Mouse (Mus musculus): Measurements from ENCODE around the gene Lrrc42. TPM values are rescaled to one million over a fixed set of nuclear protein-coding genes. Genes with fewer than 3 reads are reported as not detected.

Gene Lrrc42
- total RNA-seq, 2 experiments from 2014 or later, result 28.0 to 35.0 TPM

GRCm38 (mm10) chr4:107252522-107252921 lies 810 bp downstream of the Lrrc42 start:
- DNase-seq (ENCODE audit: low spot score in 2 of 2), result no peak
- intact Hi-C loops (cut with DNase I), result loop anchor here (2.0 kb wide), 1 partner anchor 62 kb away; the partner anchor contains the start of gene Yipf1

- no peak for DNase-seq (ENCODE audit: low spot score in 2 of 2)
Measured at GRCm38 (mm10) chr4:107250494-107250893, 2.8 kb downstream of the Lrrc42 start.

GRCm38 (mm10) chr4:107249471-107249870 lies 3.9 kb downstream of the Lrrc42 start:
- no peak for DNase-seq (ENCODE audit: low spot score in 2 of 2)
- intact Hi-C loops (cut with DNase I), result loop anchor here (5.0 kb wide), 1 partner anchor 72 kb away; the partner anchor contains the start of genes Tceanc2 and Tmem59

More at GRCm38 (mm10) chr4:107250494-107250893, 2.8 kb downstream of the Lrrc42 start:
- intact Hi-C loops (cut with DNase I), result loop anchor here (2.0 kb wide), 1 partner anchor 98 kb away; no protein-coding TSS in a partner anchor

GRCm38 (mm10) chr4:107248061-107248460 lies 5.3 kb downstream of the Lrrc42 start:
- DNase-seq (ENCODE audit: low spot score in 2 of 2), result no peak
- intact Hi-C loops (cut with DNase I), result loop anchor here (5.0 kb wide), 1 partner anchor 71 kb away; the partner anchor contains the start of genes Tceanc2 and Tmem59

- DNase-seq (ENCODE audit: low spot score in 2 of 2), result no peak
Measured at GRCm38 (mm10) chr4:107247110-107247509, 6.2 kb downstream of the Lrrc42 start.

GRCm38 (mm10) chr4:107246040-107246439 lies 7.3 kb downstream of the Lrrc42 start:
- no peak for DNase-seq (ENCODE audit: low spot score in 2 of 2)
- intact Hi-C loops (cut with DNase I), result loop anchor here (5.0 kb wide), 1 partner anchor 69 kb away; the partner anchor contains the start of genes Tceanc2 and Tmem59

More at GRCm38 (mm10) chr4:107247110-107247509, 6.2 kb downstream of the Lrrc42 start:
- intact Hi-C loops (cut with DNase I), result loop anchor here (5.0 kb wide), 1 partner anchor 70 kb away; the partner anchor contains the start of genes Tceanc2 and Tmem59

- DNase-seq (ENCODE audit: low spot score in 2 of 2), result no peak
- intact Hi-C loops (cut with DNase I), result loop anchor here (5.0 kb wide), 1 partner anchor 68 kb away; the partner anchor contains the start of genes Tceanc2 and Tmem59
Measured at GRCm38 (mm10) chr4:107245368-107245767, 8.0 kb downstream of the Lrrc42 start.

GRCm38 (mm10) chr4:107243365-107244333 lies 9.7 kb downstream of the Lrrc42 start:
- intact Hi-C loops (cut with DNase I), result no loop called here
- DNase-seq (ENCODE audit: low spot score in 2 of 2), result no peak

GRCm38 (mm10) chr4:107240196-107240595 lies 13.1 kb downstream of the Lrrc42 start:
- intact Hi-C loops (cut with DNase I), result no loop called here
- no peak for DNase-seq (ENCODE audit: low spot score in 2 of 2)

GRCm38 (mm10) chr4:107238253-107238652 lies 15.1 kb downstream of the Lrrc42 start:
- intact Hi-C loops (cut with DNase I), result no loop called here
- no peak for DNase-seq (ENCODE audit: low spot score in 2 of 2)

GRCm38 (mm10) chr4:107232219-107232618 lies 21.1 kb downstream of the Lrrc42 start:
- intact Hi-C loops (cut with DNase I), result loop anchor here (5.0 kb wide), 1 partner anchor 35 kb away; no protein-coding TSS in a partner anchor
- no peak for DNase-seq (ENCODE audit: low spot score in 2 of 2)

GRCm38 (mm10) chr4:107226313-107226712 lies 27.0 kb downstream of the Lrrc42 start:
- no peak for DNase-seq (ENCODE audit: low spot score in 2 of 2)
- intact Hi-C loops (cut with DNase I), result no loop called here

GRCm38 (mm10) chr4:107223225-107224204 lies 29.8 kb downstream of the Lrrc42 start:
- intact Hi-C loops (cut with DNase I), result no loop called here

GRCm38 (mm10) chr4:107221524-107221923 lies 31.8 kb downstream of the Lrrc42 start:
- intact Hi-C loops (cut with DNase I), result no loop called here
- no peak for DNase-seq (ENCODE audit: low spot score in 2 of 2)

More at GRCm38 (mm10) chr4:107223225-107224204, 29.8 kb downstream of the Lrrc42 start:
- no peak for DNase-seq (ENCODE audit: low spot score in 2 of 2)

- DNase-seq (ENCODE audit: low spot score in 2 of 2), result no peak
- intact Hi-C loops (cut with DNase I), result no loop called here
Measured at GRCm38 (mm10) chr4:107217574-107217973, 35.8 kb downstream of the Lrrc42 start.

- no peak for DNase-seq (ENCODE audit: low spot score in 2 of 2)
- intact Hi-C loops (cut with DNase I), result no loop called here
Measured at GRCm38 (mm10) chr4:107213279-107214011, 39.9 kb downstream of the Lrrc42 start.

GRCm38 (mm10) chr4:107211936-107212335 lies 41.4 kb downstream of the Lrrc42 start:
- intact Hi-C loops (cut with DNase I), result no loop called here
- no peak for DNase-seq (ENCODE audit: low spot score in 2 of 2)

- intact Hi-C loops (cut with DNase I), result no loop called here
Measured at GRCm38 (mm10) chr4:107211465-107211864, 41.9 kb downstream of the Lrrc42 start.

More at GRCm38 (mm10) chr4:107211465-107211864, 41.9 kb downstream of the Lrrc42 start:
- DNase-seq (ENCODE audit: low spot score in 2 of 2), result no peak
